Mouse (Mus musculus) lung, adult 2 months (tissue): ENCODE measurements around the gene Pcolce.

Experiments
- CTCF ChIP-seq: fragments of 200-500 bp; IDR thresholded peaks from 2 replicates; pipeline ENCODE4 v1.5.1; 2011; ENCODE audit warnings: mild to moderate bottlenecking, low read length, control low read depth; ENCODE audit not compliant: insufficient read depth
- POLR2A ChIP-seq: fragments of 200-500 bp; IDR thresholded peaks from 2 replicates; pipeline ENCODE4 v1.6.1; 2011; ENCODE audit warnings: low read depth, mild to moderate bottlenecking, control low read depth, low read length, borderline replicate concordance; ENCODE audit errors: extremely low read depth

DNA sequence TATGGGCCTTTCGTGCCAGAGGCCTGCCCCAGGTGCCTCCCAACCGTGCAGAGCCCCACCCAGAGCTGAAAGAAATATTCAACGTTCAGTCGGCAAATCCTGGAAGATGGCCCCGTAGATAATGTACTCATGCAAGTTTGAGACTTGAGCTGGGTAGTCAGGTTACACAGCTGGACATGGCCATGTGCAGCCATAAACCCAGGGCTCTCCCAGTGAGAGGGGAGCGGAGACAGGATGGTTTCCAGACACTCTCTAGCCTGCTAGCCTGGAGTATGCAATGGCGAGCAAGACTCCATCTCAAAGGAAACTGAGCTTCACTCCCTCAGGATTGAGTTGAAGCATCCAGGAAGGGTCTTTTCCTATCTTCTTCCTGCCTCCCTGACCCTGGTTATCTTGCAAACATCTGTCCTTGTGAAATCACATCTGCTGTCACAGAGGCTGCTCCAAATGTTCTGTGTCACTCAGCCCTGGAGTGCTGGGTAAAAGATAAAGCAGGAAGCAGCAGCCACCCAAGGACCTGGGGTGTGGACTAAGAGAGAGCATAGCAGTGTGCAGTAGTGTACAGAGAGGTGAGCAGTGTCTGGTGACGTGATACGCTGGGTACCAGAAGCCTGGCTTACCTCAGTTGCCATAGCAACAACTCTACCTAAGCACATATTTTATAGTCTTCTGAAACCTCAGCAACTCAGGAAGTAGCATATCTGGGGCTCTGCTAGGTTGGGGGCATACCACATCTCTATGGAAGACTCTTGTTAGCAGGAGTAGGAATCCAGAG, 34.4 kb upstream of the Pcolce start:
- TF ChIP-seq CTCF, result no peak
- no peak for TF ChIP-seq POLR2A
